Mouse (Mus musculus) limb, embryonic 14.5 days (tissue): ENCODE measurements around the gene Mbl2. TPM values are rescaled to one million over a fixed set of nuclear protein-coding genes. Genes with fewer than 3 reads are reported as not detected.
"Not testable (repeated sequence)": the region's sequence is repeated elsewhere in the genome, so short reads cannot be mapped to it uniquely, and the experiment has no call there.

ENCODE experiments used
- ATAC-seq: fragments of 200-750 bp; cut with Nextera tagmentation; 2 replicates; pipeline ENCODE4 v1.8.0; 2017; ENCODE audit warnings: low read depth, moderate number of reproducible peaks, moderate TSS enrichment; ENCODE audit not compliant: low FRiP score
- DNase-seq: peaks from one replicate; pipeline ENCODE4 v3.0.0-alpha.2; 2015; ENCODE audit warnings: low spot score
- H3K27ac ChIP-seq: fragments of 300-500 bp; sonication (generic); replicated peaks from 2 replicates; pipeline ENCODE4 v1.5.1; 2014; ENCODE audit warnings: low read depth, mild to moderate bottlenecking, low read length, moderate library complexity, mixed read lengths
- H3K27me3 ChIP-seq: fragments of 300-500 bp; sonication (generic); 2 replicates; pipeline ENCODE4 v1.6.1; 2014; ENCODE audit warnings: low read length, mixed read lengths; ENCODE audit not compliant: control insufficient read depth, insufficient read depth
- H3K36me3 ChIP-seq: fragments of 300-500 bp; sonication (generic); 2 replicates; pipeline ENCODE4 v1.6.1; 2014; ENCODE audit warnings: mild to moderate bottlenecking, low read length, moderate library complexity, mixed read lengths; ENCODE audit not compliant: control insufficient read depth, insufficient read depth
- H3K4me1 ChIP-seq: fragments of 300-500 bp; sonication (generic); 2 replicates; pipeline ENCODE4 v1.6.1; 2014; ENCODE audit warnings: antibody characterized with exemption, low read length, mixed read lengths; ENCODE audit not compliant: control insufficient read depth, insufficient read depth
- H3K4me2 ChIP-seq: fragments of 300-500 bp; sonication (generic); replicated peaks from 2 replicates; pipeline ENCODE4 v1.6.1; 2014; ENCODE audit warnings: low read depth, mild to moderate bottlenecking, low read length, moderate library complexity; ENCODE audit not compliant: severe bottlenecking
- H3K4me3 ChIP-seq: fragments of 300-500 bp; sonication (generic); replicated peaks from 2 replicates; pipeline ENCODE4 v1.5.1; 2014; ENCODE audit warnings: low read length
- H3K9ac ChIP-seq: fragments of 300-500 bp; sonication (generic); 2 replicates; pipeline ENCODE4 v1.6.1; 2014; ENCODE audit warnings: mild to moderate bottlenecking, low read depth, low read length, moderate library complexity; ENCODE audit not compliant: severe bottlenecking
- H3K9me3 ChIP-seq: fragments of 300-500 bp; sonication (generic); 2 replicates; pipeline ENCODE4 v1.6.1; 2016; ENCODE audit warnings: low read length; ENCODE audit not compliant: control insufficient read depth
- POLR2A ChIP-seq: fragments of 200-500 bp; IDR thresholded peaks from 2 replicates; pipeline ENCODE4 v1.8.0; 2012; ENCODE audit warnings: inconsistent platforms, mild to moderate bottlenecking, moderate library complexity, borderline replicate concordance; ENCODE audit not compliant: insufficient read depth, insufficient read length; ENCODE audit errors: extremely low read depth
- WGBS: fragments of 180-500 bp; shearing (Covaris S2); extraction: QIAGEN DNeasy Blood & Tissue Kit; methylation state at CpG from one replicate; pipeline ENCODE4 v1.1.7; 2014; 5-methylcytosine and 5-hydroxymethylcytosine counted together
- polyA plus RNA-seq, 2 experiments: library from polyadenylated mRNA; depleted of rRNA in 1 of 2; stranded (reverse) in 1 of 2; unstranded in 1 of 2; fragments of >200 nt; fragmentation: Nextera tagmentation in 1 of 2; extraction: Ambion mirVana in 1 of 2; gene quantifications; 2 replicates each; pipeline versions ENCODE4 v1.2.1 to v1.2.3; 2012 to 2014

Mbl2 gene
- polyA plus RNA-seq, 2 experiments = not detected

DNA sequence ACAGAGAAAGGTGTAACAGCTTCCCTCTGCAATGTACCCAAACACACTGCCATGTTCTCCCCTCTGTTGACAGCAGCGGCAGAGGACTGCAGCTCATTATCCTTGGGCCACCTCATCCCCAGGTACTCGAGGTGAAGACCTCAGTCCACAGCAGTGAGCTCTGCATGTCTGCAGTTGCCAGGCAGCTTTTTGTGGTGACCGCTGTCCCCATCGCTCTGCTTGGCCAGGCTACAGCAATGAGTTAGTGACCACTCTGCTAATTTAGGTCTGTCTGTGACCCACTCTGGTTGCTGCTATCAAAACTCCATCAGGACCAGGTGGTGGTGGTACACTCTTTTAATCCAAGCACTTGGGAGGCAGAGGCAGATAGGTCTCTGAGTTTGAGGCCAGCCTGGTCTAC, 16.6 kb upstream of the Mbl2 start:
- no peaks in the 10 kb centered on the region for H3K27me3 ChIP-seq
- no peak overlapping the region for H3K4me2 ChIP-seq
- H3K4me3 ChIP-seq = no peak overlapping the region
- DNase-seq (no peak), ATAC-seq (no peak)
- no peaks in the 10 kb centered on the region for H3K9me3 ChIP-seq
- H3K4me1 ChIP-seq = no peaks in the 10 kb centered on the region
- 62% methylated on average over 4 of the region's 4 CpGs for WGBS
- H3K9ac ChIP-seq = no peak overlapping the region
- TF ChIP-seq POLR2A = no peak
- H3K36me3 ChIP-seq = no peaks in the 10 kb centered on the region
- no peak overlapping the region for H3K27ac ChIP-seq

DNA sequence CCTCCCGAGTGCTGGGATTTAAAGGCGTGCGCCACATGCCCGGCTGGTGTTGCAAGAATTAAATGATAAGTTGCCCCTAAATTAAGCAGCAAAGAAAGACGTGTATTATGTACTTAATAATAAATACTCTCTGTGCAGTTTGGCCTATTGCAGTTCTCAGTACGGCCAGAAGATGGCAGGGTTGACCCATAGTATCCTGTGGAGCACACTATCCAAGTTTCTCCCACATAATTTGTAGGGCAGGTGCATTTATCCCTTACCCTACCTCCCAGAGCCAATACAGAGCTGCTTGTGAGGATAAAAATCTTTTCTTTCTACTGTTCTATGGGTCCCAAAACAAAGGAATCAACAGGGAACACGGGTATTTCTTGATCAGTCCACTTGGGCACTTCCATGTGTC, 15.4 kb upstream of the Mbl2 start:
- H3K27ac ChIP-seq = no peak overlapping the region
- no peaks in the 10 kb centered on the region for H3K27me3 ChIP-seq
- H3K9me3 ChIP-seq = no peaks in the 10 kb centered on the region
- no peak for TF ChIP-seq POLR2A
- 17% methylated on average over 7 of the region's 7 CpGs for WGBS
- no peak overlapping the region for H3K9ac ChIP-seq
- H3K4me3 ChIP-seq = no peak overlapping the region
- ATAC-seq (no peak), DNase-seq (peak; percentile 72)
- no peak overlapping the region for H3K4me2 ChIP-seq
- H3K36me3 ChIP-seq = no peaks in the 10 kb centered on the region
- H3K4me1 ChIP-seq = no peaks in the 10 kb centered on the region

DNA sequence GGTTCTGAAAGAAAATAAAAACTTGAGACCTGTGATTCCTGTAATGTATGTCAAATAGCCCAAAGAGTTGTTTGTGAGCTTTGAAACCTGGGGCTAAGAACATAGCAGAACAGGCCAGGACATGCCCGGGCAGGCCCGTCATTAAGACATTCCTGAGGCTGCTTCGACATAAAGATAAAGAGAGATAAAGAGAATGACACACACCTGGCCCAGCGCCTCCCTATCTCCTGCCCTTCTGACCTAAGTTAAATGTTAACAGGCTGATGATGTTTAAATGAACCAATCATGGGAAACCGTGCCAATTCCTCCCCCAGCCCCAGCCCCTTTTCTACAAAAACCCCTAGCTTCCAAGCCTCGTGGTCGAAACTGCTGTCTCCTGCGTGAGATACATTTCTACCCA, 10.1 kb upstream of the Mbl2 start:
- WGBS = 75% methylated on average over 8 of the region's 8 CpGs
- H3K9ac ChIP-seq, H3K4me3 ChIP-seq, H3K4me2 ChIP-seq, H3K27ac ChIP-seq, ATAC-seq, H3K36me3 ChIP-seq, H3K27me3 ChIP-seq, H3K4me1 ChIP-seq, H3K9me3 ChIP-seq, DNase-seq: not testable (repeated sequence)

DNA sequence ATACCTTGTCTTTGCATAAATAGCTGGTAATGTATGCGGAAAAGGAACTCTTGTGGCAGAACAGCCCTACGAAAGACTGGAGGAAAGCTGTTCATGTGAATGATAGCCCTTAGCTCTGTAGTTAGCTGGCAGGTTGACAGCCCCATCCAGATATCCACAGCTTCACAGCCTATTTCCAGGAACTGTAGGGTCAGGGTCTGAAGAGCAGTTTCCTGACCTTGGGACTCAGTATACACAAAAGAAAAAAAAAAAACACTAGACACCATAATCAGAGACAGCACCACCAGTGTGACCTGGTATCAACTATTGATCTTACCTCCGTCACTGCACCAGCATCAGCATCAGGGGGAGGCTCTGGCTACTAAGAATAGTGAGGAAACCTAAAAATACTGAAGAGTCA, 3.3 kb upstream of the Mbl2 start:
- WGBS = 90% methylated on average over 3 of the region's 3 CpGs
- no peak for TF ChIP-seq POLR2A
- DNase-seq = no peak

DNA sequence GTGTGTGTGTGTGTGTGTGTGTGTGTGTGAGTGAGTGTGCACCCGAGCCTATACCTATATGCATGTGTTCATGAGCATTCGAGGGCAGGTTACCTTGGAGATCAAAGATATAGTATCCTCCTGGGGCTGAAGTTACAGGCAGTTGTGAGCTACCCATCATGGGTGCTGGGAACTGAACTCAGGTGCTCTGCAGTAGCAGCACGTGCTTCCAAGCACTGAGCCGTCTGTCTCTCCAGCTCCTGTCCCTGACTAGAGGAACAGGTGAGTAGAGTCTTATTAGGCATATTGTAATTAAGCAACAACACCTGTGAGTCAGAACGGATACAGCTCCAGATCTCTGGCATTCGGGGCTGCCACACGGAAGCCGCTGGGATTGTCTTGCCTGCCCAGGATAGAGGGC, 1.7 kb downstream of the Mbl2 start:
- 72% methylated on average over 8 of the region's 8 CpGs for WGBS
- no peaks in the 10 kb centered on the region for H3K4me1 ChIP-seq
- H3K36me3 ChIP-seq = no peaks in the 10 kb centered on the region
- H3K4me2 ChIP-seq = no peak overlapping the region
- H3K27me3 ChIP-seq = no peaks in the 10 kb centered on the region
- no peak for ATAC-seq
- H3K4me3 ChIP-seq = no peak overlapping the region
- DNase-seq = no peak
- TF ChIP-seq POLR2A = no peak
- no peaks in the 10 kb centered on the region for H3K9me3 ChIP-seq
- no peak overlapping the region for H3K27ac ChIP-seq
- H3K9ac ChIP-seq = no peak overlapping the region

More for the DNA sequence above, 3.3 kb upstream of the Mbl2 start:
- Histone ChIP-seq H3K27me3 (no peaks in the 10 kb centered on the region), H3K9ac (no peak overlapping the region), H3K4me2 (no peak overlapping the region), H3K4me1 (no peaks in the 10 kb centered on the region), H3K9me3 (no peaks in the 10 kb centered on the region), H3K27ac (no peak overlapping the region), H3K4me3 (no peak overlapping the region), H3K36me3 (no peaks in the 10 kb centered on the region)
- ATAC-seq = no peak

DNA sequence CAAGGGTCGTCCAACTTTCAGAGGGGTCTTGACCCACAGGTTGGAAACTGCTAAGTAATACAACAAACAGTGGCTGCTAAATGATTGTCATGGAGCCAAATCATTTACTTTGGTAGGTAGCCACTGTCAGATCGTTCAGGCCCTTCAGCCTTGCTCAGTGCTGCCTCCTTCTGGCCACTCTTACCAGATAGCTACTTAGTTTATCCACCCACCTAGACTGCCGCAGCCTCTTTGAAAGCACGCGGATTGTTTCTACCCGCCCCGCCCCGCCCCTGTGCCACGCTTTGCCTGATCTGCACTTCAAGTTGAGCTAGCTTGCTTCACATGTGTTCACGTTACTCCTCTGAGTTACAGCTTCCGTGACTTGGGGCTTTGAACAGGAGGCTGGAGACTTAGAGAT, 14.6 kb downstream of the Mbl2 start:
- Histone ChIP-seq H3K4me1 (no peaks in the 10 kb centered on the region), H3K4me3 (no peak overlapping the region), H3K36me3 (no peaks in the 10 kb centered on the region), H3K27ac (no peak overlapping the region), H3K9me3 (no peaks in the 10 kb centered on the region), H3K9ac (no peak overlapping the region), H3K4me2 (no peak overlapping the region), H3K27me3 (peaks cover 6% of the 10 kb centered on the region; the same call in 1 of the 2 replicates)
- TF ChIP-seq POLR2A = no peak
- ATAC-seq (no peak), DNase-seq (peak; percentile 21)
- WGBS = 26% methylated on average over 11 of the region's 11 CpGs
